Mouse (Mus musculus) cortical plate, adult 2 months (tissue): ENCODE measurements around the gene Cmss1.

Experiments
- CTCF ChIP-seq: fragments of 200-500 bp; IDR thresholded peaks from 2 replicates; pipeline ENCODE4 v1.5.1; 2011; ENCODE audit warnings: mild to moderate bottlenecking, control low read depth, low read length; ENCODE audit not compliant: insufficient read depth; ENCODE audit errors: extremely low read depth
- POLR2A ChIP-seq: fragments of 200-500 bp; IDR thresholded peaks from 2 replicates; pipeline ENCODE4 v1.6.1; 2011; ENCODE audit warnings: mild to moderate bottlenecking, low read length, control low read depth; ENCODE audit not compliant: insufficient read depth; ENCODE audit errors: extremely low read depth

- TF ChIP-seq POLR2A = no peak
- TF ChIP-seq CTCF = no peak
Measured at GRCm38 (mm10) chr16:57543243-57543642, 63.4 kb downstream of the Cmss1 start.
